Mouse (Mus musculus): Measurements from ENCODE around the gene Tcp11x2. TPM values are rescaled to one million over a fixed set of nuclear protein-coding genes. Genes with fewer than 3 reads are reported as not detected.

Tcp11x2 gene
- polyA plus RNA-seq, 1 experiment from 2014 or later = not detected

Other genes with a start within 250 kb of the Tcp11x2 start
- not detected in 2 replicates for gene AV320801, start 199.2 kb downstream of the Tcp11x2 start, polyA plus RNA-seq (2015; fragmentation: Nextera tagmentation; extraction: Ambion mirVana)
- gene Nxf7, start 95.0 kb downstream of the Tcp11x2 start, polyA plus RNA-seq (2015; fragmentation: Nextera tagmentation; extraction: Ambion mirVana) = not detected in 2 replicates
- not detected in 2 replicates for gene Prame, start 66.1 kb downstream of the Tcp11x2 start, polyA plus RNA-seq (2015; fragmentation: Nextera tagmentation; extraction: Ambion mirVana)
- not detected in 2 replicates for gene Tmsb15a, start 31.5 kb upstream of the Tcp11x2 start, polyA plus RNA-seq (2015; fragmentation: Nextera tagmentation; extraction: Ambion mirVana)
- 9.1 and 9.5 TPM in 2 replicates for gene Armcx5, start 48.9 kb upstream of the Tcp11x2 start, polyA plus RNA-seq (2015; fragmentation: Nextera tagmentation; extraction: Ambion mirVana)
- gene Gprasp1, start 48.9 kb upstream of the Tcp11x2 start, polyA plus RNA-seq (2015; fragmentation: Nextera tagmentation; extraction: Ambion mirVana) = 36.4 and 39.7 TPM in 2 replicates
- gene Bhlhb9, start 103.8 kb upstream of the Tcp11x2 start, polyA plus RNA-seq (2015; fragmentation: Nextera tagmentation; extraction: Ambion mirVana) = 50.3 and 52.9 TPM in 2 replicates
- gene Gprasp2, start 145.2 kb upstream of the Tcp11x2 start, polyA plus RNA-seq (2015; fragmentation: Nextera tagmentation; extraction: Ambion mirVana) = 21.8 and 26.1 TPM in 2 replicates